Mouse (Mus musculus) embryonic fibroblast, embryonic 13.5 days (primary cell): ENCODE measurements around the gene Med13l.

Experiments used
- CTCF ChIP-seq: IDR thresholded peaks from 2 replicates; pipeline ENCODE4 v1.5.1; 2011; ENCODE audit warnings: mild to moderate bottlenecking, control low read depth, low read length, moderate library complexity, borderline replicate concordance; ENCODE audit not compliant: insufficient read depth
- POLR2A ChIP-seq: IDR thresholded peaks from 2 replicates; pipeline ENCODE4 v1.6.1; 2011; ENCODE audit warnings: low read depth, mild to moderate bottlenecking, control low read depth, low read length, moderate library complexity

DNA sequence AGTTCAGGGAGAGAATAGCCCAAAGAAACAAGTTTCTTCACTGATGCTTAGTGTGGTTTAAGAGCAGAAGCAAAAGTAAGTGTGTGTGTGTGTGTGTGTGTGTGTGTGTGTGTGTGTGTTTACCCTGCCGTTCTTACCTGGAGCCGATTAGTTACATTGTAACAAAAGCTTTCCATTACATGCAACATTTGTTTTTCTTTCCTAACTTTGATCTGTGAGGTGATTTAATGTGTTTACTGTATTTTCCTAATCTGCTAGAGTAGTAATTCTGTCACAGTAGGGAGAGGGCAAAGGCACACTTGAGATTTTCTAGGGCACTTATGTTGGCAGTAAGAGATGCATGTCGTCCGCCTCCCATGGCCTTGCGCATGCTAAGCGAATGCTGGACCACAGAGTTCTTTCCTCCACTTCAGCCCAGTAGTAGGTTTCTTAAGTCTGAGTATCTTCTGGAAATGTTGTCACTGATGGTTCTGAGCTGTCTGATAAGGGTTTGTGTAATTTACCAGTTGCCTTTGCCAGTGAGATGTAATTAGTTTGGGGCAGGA, 28.0 kb downstream of the Med13l start:
- TF ChIP-seq POLR2A (no peak), CTCF (no peak)
